Mouse (Mus musculus) adrenal gland (tissue): ENCODE results near the gene Zfp654.

Experiments
- intact Hi-C: fragments of 180-260 bp; cut with DNase I; formaldehyde crosslinking; loops from one replicate; pipeline ENCODE4 v1.15.1; 2025

The Zfp654 gene

GRCm38 (mm10) chr16:64770521-64771430, 80.7 kb downstream of the Zfp654 start, which contains the start of gene 4930453N24Rik:
4930453N24Rik (minus strand) TSS chr16:64771161.
- intact Hi-C loops, result loop anchor here (5.0 kb wide), 1 partner anchor 82 kb away; the partner anchor contains the start of genes Cggbp1 and Zfp654

- intact Hi-C loops, result no loop called here
Measured at GRCm38 (mm10) chr16:64766696-64767300, 84.7 kb downstream of the Zfp654 start.

GRCm38 (mm10) chr16:64759245-64759626, 92.2 kb downstream of the Zfp654 start:
- intact Hi-C loops, result loop anchor here (5.0 to 10.0 kb wide), 2 partner anchors 138 to 716 kb away; no protein-coding TSS in a partner anchor

DNA sequence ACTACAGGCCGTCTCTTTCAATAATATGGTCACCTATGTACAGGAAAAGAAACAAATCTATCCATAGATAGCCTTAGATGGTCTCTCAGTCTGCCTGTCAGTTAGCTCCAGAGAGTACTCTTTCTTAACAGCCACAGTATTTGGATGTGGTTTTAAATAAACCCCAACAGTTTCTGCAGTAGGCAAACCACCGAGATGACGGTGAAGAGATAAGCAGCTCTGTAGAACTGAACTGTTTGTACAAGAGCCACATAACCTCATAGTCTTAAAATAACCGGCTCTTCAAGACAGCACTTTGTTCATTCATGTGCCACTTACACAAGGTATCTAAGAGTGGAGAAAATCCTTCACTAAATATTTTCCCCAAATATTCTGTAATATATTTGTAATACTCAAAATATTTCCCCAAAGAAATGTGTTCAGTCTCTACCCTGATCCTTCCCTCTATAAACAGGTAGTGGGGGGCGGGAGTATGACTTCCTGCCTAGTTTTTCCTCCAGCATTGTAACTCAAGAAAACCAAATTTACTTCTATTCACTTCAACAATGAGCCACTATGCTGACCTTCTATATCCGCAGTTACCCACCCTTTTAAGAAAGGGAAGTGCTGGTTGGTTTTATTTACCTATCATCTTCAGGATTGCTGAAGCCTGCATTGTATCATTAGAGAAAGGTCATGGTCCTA, 92.7 kb downstream of the Zfp654 start:
- intact Hi-C loops, result loop anchor here (5.0 to 10.0 kb wide), 2 partner anchors 139 to 716 kb away; no protein-coding TSS in a partner anchor

- intact Hi-C loops, result loop anchor here (5.0 to 10.0 kb wide), 2 partner anchors 139 to 717 kb away; no protein-coding TSS in a partner anchor
Measured at GRCm38 (mm10) chr16:64757666-64758400, 93.6 kb downstream of the Zfp654 start.

GRCm38 (mm10) chr16:64756321-64756720, 95.1 kb downstream of the Zfp654 start:
- intact Hi-C loops, result loop anchor here (5.0 to 10.0 kb wide), 2 partner anchors 141 to 718 kb away; no protein-coding TSS in a partner anchor

- intact Hi-C loops, result loop anchor here (5.0 to 10.0 kb wide), 2 partner anchors 143 to 720 kb away; no protein-coding TSS in a partner anchor
Measured at GRCm38 (mm10) chr16:64754743-64755139, 96.7 kb downstream of the Zfp654 start.

- intact Hi-C loops, result loop anchor here (10.0 kb wide), 1 partner anchor 721 kb away; no protein-coding TSS in a partner anchor
Measured at GRCm38 (mm10) chr16:64753990-64754742, 97.3 kb downstream of the Zfp654 start.

DNA sequence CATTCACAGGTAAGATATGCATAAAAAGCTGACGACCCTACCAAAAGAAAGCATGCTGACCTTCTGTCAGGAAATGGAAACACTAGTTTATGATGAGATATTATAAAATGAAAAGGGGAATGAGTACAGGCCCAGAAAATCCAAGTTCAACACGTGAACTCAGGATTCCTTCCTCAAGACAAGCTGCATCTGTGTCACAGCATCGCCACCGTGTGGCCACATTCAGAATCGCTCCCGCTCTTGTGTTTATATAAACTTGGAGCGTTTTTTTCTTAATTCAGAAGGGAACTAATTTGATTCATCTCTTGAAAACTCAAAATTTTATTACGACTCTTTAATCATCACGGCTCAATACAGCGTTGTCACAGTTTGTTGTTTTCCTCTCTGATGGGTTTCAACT, 103.2 kb downstream of the Zfp654 start:
- intact Hi-C loops, result loop anchor here (5.0 kb wide), 1 partner anchor 891 kb away; no protein-coding TSS in a partner anchor

DNA sequence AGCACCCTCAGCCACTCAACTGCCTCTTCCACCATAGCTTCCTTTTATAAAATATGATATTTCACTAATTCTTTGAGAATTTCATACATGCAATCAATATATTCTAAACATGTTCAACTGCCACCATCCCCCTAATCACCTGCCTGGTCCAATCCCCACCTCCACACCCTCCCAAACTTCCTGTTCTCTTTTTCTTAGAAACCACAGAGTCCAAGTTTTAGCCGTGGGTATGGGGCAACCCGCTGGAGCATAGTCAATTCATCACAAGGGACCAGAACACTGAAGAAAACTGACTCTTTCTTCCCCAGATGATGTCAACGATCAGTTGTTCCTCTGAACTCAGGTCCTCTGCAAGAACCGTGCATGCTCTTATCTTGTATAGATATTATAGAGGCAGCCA, 106.4 kb downstream of the Zfp654 start:
- intact Hi-C loops, result loop anchor here (5.0 kb wide), 1 partner anchor 888 kb away; no protein-coding TSS in a partner anchor

GRCm38 (mm10) chr16:64737289-64737688, 114.2 kb downstream of the Zfp654 start:
- intact Hi-C loops, result no loop called here
